Mouse (Mus musculus) embryonic fibroblast, embryonic 13.5 days (primary cell): ENCODE results near the gene AC124502.3.

Experiments used
- CTCF ChIP-seq: IDR thresholded peaks from 2 replicates; pipeline ENCODE4 v1.5.1; 2011; ENCODE audit warnings: mild to moderate bottlenecking, control low read depth, low read length, moderate library complexity, borderline replicate concordance; ENCODE audit not compliant: insufficient read depth
- POLR2A ChIP-seq: IDR thresholded peaks from 2 replicates; pipeline ENCODE4 v1.6.1; 2011; ENCODE audit warnings: low read depth, mild to moderate bottlenecking, control low read depth, low read length, moderate library complexity

GRCm38 (mm10) chr19:5040862-5041523, 2.3 kb downstream of the AC124502.3 start, which contains the start of gene Brms1:
- TF ChIP-seq POLR2A, result peak; percentile 59
- no peak for TF ChIP-seq CTCF
